Comparison of ENCODE assay signal across 9 mouse cellular contexts in the genomic region with DNA sequence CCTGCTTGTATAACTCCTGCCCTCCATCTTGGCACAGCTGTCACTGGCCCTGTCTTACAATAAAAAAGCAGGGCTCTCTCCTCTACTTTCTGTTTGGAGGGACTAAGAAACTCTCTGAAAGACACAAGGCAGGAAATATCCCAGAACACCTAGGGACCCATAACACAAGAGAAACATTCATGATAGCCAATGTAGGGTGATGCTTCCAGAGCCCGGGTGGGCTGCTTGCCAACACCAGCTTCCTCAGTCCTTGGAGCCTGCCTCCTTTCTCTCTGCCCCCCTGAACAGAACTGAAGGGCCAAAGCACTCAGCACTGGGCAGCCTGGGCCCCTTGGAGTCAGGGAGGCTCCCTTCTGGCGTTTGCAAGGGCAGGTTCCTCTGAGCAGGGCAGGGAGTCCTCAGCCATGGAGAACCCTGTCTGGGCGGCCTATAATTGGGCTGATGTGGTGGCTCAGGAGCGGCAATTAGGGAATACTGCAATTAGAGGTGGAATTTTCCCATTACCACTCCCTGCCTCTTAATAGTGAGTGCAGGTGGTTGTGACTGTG. TPM values are rescaled to one million over a fixed set of nuclear protein-coding genes. Genes with fewer than 3 reads are reported as not detected.
DNase-seq lines count a peak whose midpoint lies in the region; ATAC-seq lines count a peak whose summit lies in the region.
"Had no signal": no experiment of that assay in that cellular context is flagged by ENCODE, and none has a peak within 500 bp of the region (broad histone marks: within the 10 kb centered on the region; RNA-seq: fewer than 3 reads in every experiment).

No protein-coding gene starts in this region.

- H3K27me3 ChIP-seq in kidney, embryonic 14.5 days (ENCODE audit: control insufficient read depth, insufficient read depth, low read length) = peaks cover 14% of the 10 kb centered on the region

- no peak overlapping the region; the same call in 1 of the 2 replicates for H3K27ac ChIP-seq in kidney, embryonic 14.5 days (ENCODE audit: low read depth, low read length)
- H3K27ac ChIP-seq: heart, embryonic 15.5 days had no signal

- no peak overlapping the region; the same call in 1 of the 2 replicates for H3K4me2 ChIP-seq in kidney, embryonic 14.5 days (replicated peaks; ENCODE audit: low read depth, low read length)
- H3K4me2 ChIP-seq: heart, embryonic 15.5 days had no signal

- H3K9ac ChIP-seq in kidney, embryonic 14.5 days (ENCODE audit: low read depth, low read length) = no peak overlapping the region
- H3K9ac ChIP-seq: heart, embryonic 15.5 days had no signal

- peak; percentile 43 for DNase-seq in kidney, adult 18-20 months
- DNase-seq in cerebellum, adult 11 months = peak; percentile 58
- peak; percentile 53 to 54 for DNase-seq in lung, postnatal 4 days
- no peak for DNase-seq in thymus, postnatal 25 days
- no peak for DNase-seq in ovary, postnatal 14 days (ENCODE audit: low spot score)

- no peaks in the 10 kb centered on the region for H3K36me3 ChIP-seq in kidney, embryonic 14.5 days (ENCODE audit: control insufficient read depth, insufficient read depth, low read length)
- H3K36me3 ChIP-seq: heart, embryonic 15.5 days had no signal

- WGBS in kidney, embryonic 14.5 days = 22% methylated on average over 4 of the region's 4 CpGs

- no peak overlapping the region for H3K4me3 ChIP-seq in kidney, embryonic 14.5 days (ENCODE audit: low read length)
- H3K4me3 ChIP-seq: heart, embryonic 15.5 days had no signal

- H3K9me3 ChIP-seq in kidney, embryonic 14.5 days (ENCODE audit: control insufficient read depth, low read length) = no peaks in the 10 kb centered on the region
- H3K9me3 ChIP-seq: heart, embryonic 15.5 days had no signal

- ATAC-seq in kidney, embryonic 14.5 days (ENCODE audit: low FRiP score, low TSS enrichment) = no peak
- ATAC-seq in hematopoietic stem cell, adult 5-6 weeks (replicated peaks in 1 of 2; ENCODE audit: insufficient read depth in 1 of 2, low FRiP score in 2 of 2, low TSS enrichment in 1 of 2, low read depth in 1 of 2, poor library complexity in 2 of 2, severe bottlenecking in 2 of 2) = peak; percentile 44 to 84
- ATAC-seq in CD4-positive, CD25-positive, alpha-beta regulatory T cell, adult 4 months = no peak

- H3K4me1 ChIP-seq in kidney, embryonic 14.5 days (ENCODE audit: control insufficient read depth, insufficient read depth, low read length) = peaks cover 18% of the 10 kb centered on the region

RNA-seq across cellular contexts. Expression of gene Syt2, which starts 5.4 kb away (rescaled TPM):
- polyA plus RNA-seq in kidney, embryonic 14.5 days (2014; fragmentation: Nextera tagmentation; extraction: Ambion mirVana) = 1.2 and 1.3 TPM in 2 replicates
- total RNA-seq in hematopoietic stem cell, adult 5-6 weeks (2017) = not detected in 2 replicates
- under 1 TPM; 0.13 to 0.33 TPM for polyA plus RNA-seq in CD4-positive, CD25-positive, alpha-beta regulatory T cell, adult 4 months (2017; shearing (Covaris generic))

Comparison
In these comparisons a context has a peak if more than half of its experiments do, and no peak if none do; other contexts are left out.
1. DNase-seq: peak in kidney, adult 18-20 months (single experiment), cerebellum, adult 11 months (single experiment) and lung, postnatal 4 days (2 of 2); none in thymus, postnatal 25 days (single experiment) and ovary, postnatal 14 days (single experiment).
2. ATAC-seq: peak in hematopoietic stem cell, adult 5-6 weeks (2 of 2); none in kidney, embryonic 14.5 days (single experiment) and CD4-positive, CD25-positive, alpha-beta regulatory T cell, adult 4 months (single experiment).